Mouse (Mus musculus): ENCODE data around the gene Nfkb1.

DNA sequence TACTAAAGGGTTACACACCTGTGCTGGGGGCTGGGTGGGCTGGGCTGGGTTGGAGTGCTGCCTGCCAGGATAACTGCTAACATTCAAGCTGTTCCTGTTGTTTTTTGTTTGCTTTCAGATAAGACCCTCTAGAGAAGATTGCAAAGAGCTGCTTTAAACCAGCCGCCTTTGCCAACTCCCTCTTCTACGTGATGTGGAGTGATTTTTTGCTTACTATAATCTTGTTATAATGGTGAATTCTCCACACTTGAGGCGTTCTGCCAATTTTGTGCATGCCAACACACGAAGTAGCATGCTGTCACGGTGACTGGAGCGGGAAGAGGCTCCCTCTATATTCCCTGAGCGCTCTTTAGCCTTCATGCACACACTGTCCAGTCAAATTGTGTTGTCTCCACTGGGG is 17.7 kb downstream of the Nfkb1 start:
- TF ChIP-seq GATA1 (IDR thresholded peaks at IDR 0.05; ENCODE audit: low read length) (no peak), TAL1 (IDR thresholded peaks at IDR 0.05; ENCODE audit: low read length) (no peak)
